Mouse (Mus musculus): ENCODE measurements at regions not wholly inside any gene's neighbourhood (a gene's known extent, or its start where the extent isn't known, plus 50 kb on each side); places are given as distances from the start of the nearest gene placed in this dataset.

- peak; percentile 4 for DNase-seq
These were observed 81.3 kb upstream of the Gm21830 start for GRCm38 (mm10) chr2:67332211-67332610.

GRCm38 (mm10) chr2:67344711-67345110, 68.8 kb upstream of the Gm21830 start:
- no peak for DNase-seq
